ENCODE assay signal across 18 mouse cellular contexts in the genomic region with DNA sequence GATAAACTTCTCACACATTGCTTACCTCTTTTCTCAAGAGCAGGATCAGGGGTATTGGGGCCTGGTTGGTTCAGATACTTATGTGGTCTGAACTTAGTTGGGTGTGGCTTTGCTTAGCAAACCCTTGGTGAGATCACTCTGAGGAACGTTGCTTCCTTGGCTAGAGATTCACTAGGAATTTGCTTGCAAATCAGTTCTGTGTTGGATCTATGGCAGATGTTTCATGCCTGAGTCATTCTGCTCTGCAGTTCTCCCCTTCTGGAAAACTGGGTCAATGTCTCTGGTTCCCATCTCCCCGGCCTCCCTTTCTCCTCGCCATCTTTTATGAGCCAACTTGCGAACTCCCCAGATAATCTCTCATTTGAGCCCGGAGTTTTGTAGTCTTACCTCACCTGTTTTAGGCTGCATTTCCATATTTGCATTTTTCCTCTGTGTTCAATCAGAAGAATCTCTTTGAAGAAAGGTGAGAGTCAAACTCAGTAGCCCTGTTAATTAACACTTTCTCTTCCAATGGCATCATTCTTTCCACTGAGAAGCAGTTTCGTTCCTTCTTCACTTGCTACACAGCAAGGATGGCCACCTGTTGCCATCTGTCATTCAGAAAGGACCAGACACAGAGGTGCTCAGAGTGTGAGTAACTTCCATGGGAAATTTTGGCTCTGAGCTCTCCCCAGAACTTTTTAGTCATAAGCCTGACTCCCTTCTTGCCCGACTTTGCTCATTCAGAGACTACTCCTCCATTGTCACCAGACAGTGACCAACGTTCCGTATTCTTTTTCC.
A peak's percentile ranks its signal among the peaks of the same experiment; 100 is the strongest.
DNase-seq lines count a peak whose midpoint lies in the region; ATAC-seq and TF ChIP-seq lines count a peak whose summit lies in the region.
"Had no signal": no experiment of that assay in that cellular context is flagged by ENCODE, and none has a peak within 500 bp of the region (broad histone marks: within the 10 kb centered on the region; RNA-seq: fewer than 3 reads in every experiment).

No protein-coding gene starts in this region.

- peak; percentile 18 for ATAC-seq in CD4-positive, CD25-positive, alpha-beta regulatory T cell, adult 4 months
- ATAC-seq: forebrain, postnatal 0 days; liver, postnatal 0 days had no signal

- H3K4me1 ChIP-seq in embryonic fibroblast, embryonic 13.5 days (ENCODE audit: control insufficient read depth, insufficient read depth, low read length), result peaks cover 10% of the 10 kb centered on the region

- H3K4me3 ChIP-seq in embryonic fibroblast, embryonic 13.5 days (ENCODE audit: insufficient read depth, low read length), result no peak overlapping the region
- H3K4me3 ChIP-seq: heart, embryonic 12.5 days; hindbrain, embryonic 15.5 days had no signal

- peak overlapping the region; percentile 94 for H3K27ac ChIP-seq in embryonic fibroblast, embryonic 13.5 days (ENCODE audit: insufficient read depth, low read length)
- H3K27ac ChIP-seq: hindbrain, embryonic 15.5 days; macrophage had no signal

- no peak for TF ChIP-seq CTCF in embryonic fibroblast, embryonic 13.5 days (IDR thresholded peaks at IDR 0.05; ENCODE audit: borderline replicate concordance, insufficient read depth, low read length)

- intact Hi-C loops in gastrocnemius, postnatal 14 days (cut with DNase I; ENCODE audit: low total_unique reads), result no loop called here

- no peak for TF ChIP-seq POLR2A in embryonic fibroblast, embryonic 13.5 days (IDR thresholded peaks at IDR 0.05; ENCODE audit: low read depth, low read length)

- DNase-seq in gastrocnemius, adult 18-20 months (ENCODE audit: low spot score), result peak; percentile 55
- no peak for DNase-seq in gastrocnemius, postnatal 14 days
- DNase-seq in 3134 (ENCODE audit: extremely low read depth, insufficient read length, low spot score), result peak; percentile 60
- no peak for DNase-seq in thymus, adult 18-20 months
- DNase-seq in embryo, embryonic 10.5 days (ENCODE audit: low spot score), result no peak
- no peak for DNase-seq in cerebellum, postnatal 36 days
- DNase-seq: cerebellum, adult 11-12 months; forebrain, postnatal 0 days; gastrocnemius, postnatal 36 days; kidney, adult 11 months; kidney, postnatal 14 days; liver; liver, postnatal 0 days had no signal

Comparison
In these comparisons a context has a peak if more than half of its experiments do, and no peak if none do; other contexts are left out.
1. DNase-seq: peak in gastrocnemius, adult 18-20 months (single experiment) and 3134 (single experiment); none in gastrocnemius, postnatal 14 days (single experiment), thymus, adult 18-20 months (0 of 2), embryo, embryonic 10.5 days (single experiment) and cerebellum, postnatal 36 days (0 of 2).